Mouse (Mus musculus): ENCODE results near the gene Amph.

DNA sequence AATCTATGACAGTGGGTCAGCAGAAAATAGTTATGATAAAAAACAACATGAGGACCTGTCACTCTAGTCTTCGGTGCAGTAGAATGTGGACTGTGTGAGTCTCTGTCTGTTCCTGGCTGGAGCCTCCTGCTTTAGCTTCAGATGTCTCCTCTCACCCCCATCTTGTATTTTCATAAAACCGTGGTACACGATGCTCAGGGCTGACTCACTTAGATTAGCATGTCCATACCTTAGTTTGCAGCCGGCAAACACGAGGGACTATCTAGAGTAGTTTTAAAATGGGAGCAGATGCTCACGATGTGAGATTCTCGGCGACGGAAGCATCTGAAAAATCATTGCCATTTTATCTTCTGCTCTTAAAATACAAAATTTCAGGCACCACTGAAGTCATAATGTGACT lies 54.5 kb downstream of the Amph start:
- no peak for TF ChIP-seq CTCF (IDR thresholded peaks at IDR 0.05; ENCODE audit: control insufficient read depth, insufficient read depth, insufficient read length)
- TF ChIP-seq MAX (IDR thresholded peaks at IDR 0.05), result no peak
